Mouse (Mus musculus) lung, embryonic 16.5 days (tissue): ENCODE measurements around the gene Alkbh4. TPM values are rescaled to one million over a fixed set of nuclear protein-coding genes. Genes with fewer than 3 reads are reported as not detected.

Experiments used
- ATAC-seq: fragments of 200-750 bp; cut with Nextera tagmentation; 2 replicates; pipeline ENCODE4 v1.8.0; 2017; ENCODE audit warnings: low read depth, mild to moderate bottlenecking, moderate library complexity
- H3K27ac ChIP-seq: fragments of 300-500 bp; sonication (generic); 2 replicates; pipeline ENCODE4 v1.5.1; 2014; ENCODE audit warnings: mild to moderate bottlenecking, control low read depth, low read length
- H3K27me3 ChIP-seq: fragments of 300-500 bp; sonication (generic); 2 replicates; pipeline ENCODE4 v1.6.1; 2014; ENCODE audit warnings: low read depth, low read length, mixed read lengths; ENCODE audit not compliant: control insufficient read depth, insufficient read depth
- H3K36me3 ChIP-seq: fragments of 300-500 bp; sonication (generic); 2 replicates; pipeline ENCODE4 v1.6.1; 2014; ENCODE audit warnings: low read length; ENCODE audit not compliant: control insufficient read depth, insufficient read depth
- H3K4me1 ChIP-seq: fragments of 300-500 bp; sonication (generic); replicated peaks from 2 replicates; pipeline ENCODE4 v1.6.1; 2014; ENCODE audit warnings: low read length, mixed read lengths; ENCODE audit not compliant: control insufficient read depth, insufficient read depth
- H3K4me2 ChIP-seq: fragments of 300-500 bp; sonication (generic); 2 replicates; pipeline ENCODE4 v1.6.1; 2014; ENCODE audit warnings: low read depth, low read length, control low read depth
- H3K4me3 ChIP-seq: fragments of 300-500 bp; sonication (generic); 2 replicates; pipeline ENCODE4 v1.5.1; 2014; ENCODE audit warnings: mild to moderate bottlenecking, low read length, control low read depth
- H3K9ac ChIP-seq: fragments of 300-500 bp; sonication (generic); 2 replicates; pipeline ENCODE4 v1.6.1; 2014; ENCODE audit warnings: low read length, control low read depth
- H3K9me3 ChIP-seq: fragments of 300-500 bp; sonication (generic); 2 replicates; pipeline ENCODE4 v1.6.1; 2016; ENCODE audit warnings: low read length; ENCODE audit not compliant: control insufficient read depth
- WGBS: fragments of 180-500 bp; shearing (Covaris S2); extraction: QIAGEN DNeasy Blood & Tissue Kit; methylation state at CpG from one replicate; pipeline ENCODE4 v1.1.7; 2014; 5-methylcytosine and 5-hydroxymethylcytosine counted together
- polyA plus RNA-seq: library from polyadenylated mRNA; unstranded; fragments of >200 nt; fragmentation: Nextera tagmentation; extraction: Ambion mirVana; gene quantifications from 2 replicates; pipeline ENCODE4 v1.2.1, GENCODE M21; 2015

Alkbh4 gene
- polyA plus RNA-seq, 1 experiment from 2014 or later, result 15.6 TPM

- Histone ChIP-seq H3K4me2 (peak overlapping the region; percentile 96), H3K4me3 (peak overlapping the region; percentile 66), H3K27ac (peak overlapping the region; percentile 77), H3K9ac (peak overlapping the region; percentile 76), H3K36me3 (no peaks in the 10 kb centered on the region), H3K4me1 (peaks cover 23% of the 10 kb centered on the region), H3K9me3 (peaks cover 5% of the 10 kb centered on the region; the same call in 1 of the 2 replicates), H3K27me3 (no peaks in the 10 kb centered on the region)
- ATAC-seq, result no peak
- 20% methylated on average over 17 of the region's 17 CpGs for WGBS
Measured at GRCm38 (mm10) chr5:136171363-136172341, 35.7 kb downstream of the Alkbh4 start.

- Histone ChIP-seq H3K27ac (peak overlapping the region; percentile 92), H3K27me3 (no peaks in the 10 kb centered on the region), H3K4me1 (peaks cover 23% of the 10 kb centered on the region), H3K36me3 (no peaks in the 10 kb centered on the region; the same call in 1 of the 2 replicates), H3K9me3 (peaks cover 4% of the 10 kb centered on the region; the same call in 1 of the 2 replicates), H3K4me3 (no peak overlapping the region), H3K9ac (no peak overlapping the region), H3K4me2 (no peak overlapping the region)
- 69% methylated on average over 9 of the region's 9 CpGs for WGBS
- no peak for ATAC-seq
Measured at GRCm38 (mm10) chr5:136172939-136173338, 37.0 kb downstream of the Alkbh4 start.

- H3K4me2 ChIP-seq, result 0 out of 2 replicates have a peak overlapping the region, but pooled peaks have one; percentile 5
- no peak overlapping the region for H3K9ac ChIP-seq
- H3K27ac ChIP-seq, result peak overlapping the region; percentile 92
- H3K27me3 ChIP-seq, result no peaks in the 10 kb centered on the region
- peaks cover 6% of the 10 kb centered on the region for H3K36me3 ChIP-seq
- WGBS, result 13% methylated on average over 9 of the region's 9 CpGs
- no peaks in the 10 kb centered on the region for H3K9me3 ChIP-seq
- ATAC-seq, result peak; percentile 71
- no peak overlapping the region for H3K4me3 ChIP-seq
- peaks cover 23% of the 10 kb centered on the region for H3K4me1 ChIP-seq
Measured at GRCm38 (mm10) chr5:136173606-136174463, 37.9 kb downstream of the Alkbh4 start.

- Histone ChIP-seq H3K27ac (no peak overlapping the region), H3K36me3 (peaks cover 23% of the 10 kb centered on the region), H3K4me1 (no peaks in the 10 kb centered on the region), H3K4me2 (no peak overlapping the region), H3K9me3 (no peaks in the 10 kb centered on the region), H3K27me3 (no peaks in the 10 kb centered on the region), H3K4me3 (no peak overlapping the region), H3K9ac (no peak overlapping the region)
- ATAC-seq, result no peak
- 67% methylated on average over 5 of the region's 5 CpGs for WGBS
Measured at GRCm38 (mm10) chr5:136179594-136179993, 43.6 kb downstream of the Alkbh4 start.

GRCm38 (mm10) chr5:136181197-136181596 is 45.3 kb downstream of the Alkbh4 start:
- H3K36me3 ChIP-seq, result peaks cover 26% of the 10 kb centered on the region
- WGBS, result 88% methylated on average over 6 of the region's 6 CpGs
- H3K4me3 ChIP-seq, result no peak overlapping the region

GRCm38 (mm10) chr5:136182049-136182448 is 46.1 kb downstream of the Alkbh4 start:
- ATAC-seq, result no peak
- no peaks in the 10 kb centered on the region for H3K9me3 ChIP-seq
- no peak overlapping the region for H3K9ac ChIP-seq
- 85% methylated on average over 6 of the region's 6 CpGs for WGBS
- no peaks in the 10 kb centered on the region for H3K4me1 ChIP-seq
- no peak overlapping the region for H3K27ac ChIP-seq
- no peaks in the 10 kb centered on the region for H3K27me3 ChIP-seq
- H3K4me3 ChIP-seq, result no peak overlapping the region
- no peak overlapping the region for H3K4me2 ChIP-seq
- peaks cover 26% of the 10 kb centered on the region for H3K36me3 ChIP-seq

More at GRCm38 (mm10) chr5:136181197-136181596, 45.3 kb downstream of the Alkbh4 start:
- ATAC-seq, result no peak
- Histone ChIP-seq H3K4me1 (no peaks in the 10 kb centered on the region), H3K27me3 (no peaks in the 10 kb centered on the region), H3K9ac (no peak overlapping the region), H3K27ac (no peak overlapping the region), H3K9me3 (no peaks in the 10 kb centered on the region), H3K4me2 (no peak overlapping the region)

GRCm38 (mm10) chr5:136182830-136183229 is 46.9 kb downstream of the Alkbh4 start:
- Histone ChIP-seq H3K4me1 (no peaks in the 10 kb centered on the region), H3K9ac (no peak overlapping the region), H3K36me3 (peaks cover 28% of the 10 kb centered on the region), H3K27me3 (no peaks in the 10 kb centered on the region), H3K4me3 (no peak overlapping the region), H3K4me2 (no peak overlapping the region), H3K27ac (no peak overlapping the region), H3K9me3 (no peaks in the 10 kb centered on the region)
- no peak for ATAC-seq
- WGBS, result 85% methylated on average over 4 of the region's 4 CpGs

GRCm38 (mm10) chr5:136183766-136184165 is 47.8 kb downstream of the Alkbh4 start:
- no peak overlapping the region for H3K4me3 ChIP-seq
- H3K9me3 ChIP-seq, result no peaks in the 10 kb centered on the region
- 90% methylated on average over 7 of the region's 7 CpGs for WGBS
- peaks cover 29% of the 10 kb centered on the region for H3K36me3 ChIP-seq
- H3K27me3 ChIP-seq, result no peaks in the 10 kb centered on the region
- no peak overlapping the region for H3K4me2 ChIP-seq
- no peaks in the 10 kb centered on the region for H3K4me1 ChIP-seq
- no peak overlapping the region for H3K9ac ChIP-seq
- no peak overlapping the region for H3K27ac ChIP-seq
- ATAC-seq, result no peak

GRCm38 (mm10) chr5:136186723-136187122 is 50.8 kb downstream of the Alkbh4 start:
- Histone ChIP-seq H3K4me2 (no peak overlapping the region), H3K9me3 (no peaks in the 10 kb centered on the region), H3K4me3 (no peak overlapping the region), H3K27me3 (no peaks in the 10 kb centered on the region), H3K9ac (no peak overlapping the region), H3K4me1 (no peaks in the 10 kb centered on the region), H3K27ac (no peak overlapping the region), H3K36me3 (peaks cover 22% of the 10 kb centered on the region)
- ATAC-seq, result peak; percentile 65; the same call in 1 of the 2 replicates
- WGBS, result 35% methylated on average over 4 of the region's 4 CpGs
